ENCODE assay signal across 7 mouse cellular contexts in the genomic region with DNA sequence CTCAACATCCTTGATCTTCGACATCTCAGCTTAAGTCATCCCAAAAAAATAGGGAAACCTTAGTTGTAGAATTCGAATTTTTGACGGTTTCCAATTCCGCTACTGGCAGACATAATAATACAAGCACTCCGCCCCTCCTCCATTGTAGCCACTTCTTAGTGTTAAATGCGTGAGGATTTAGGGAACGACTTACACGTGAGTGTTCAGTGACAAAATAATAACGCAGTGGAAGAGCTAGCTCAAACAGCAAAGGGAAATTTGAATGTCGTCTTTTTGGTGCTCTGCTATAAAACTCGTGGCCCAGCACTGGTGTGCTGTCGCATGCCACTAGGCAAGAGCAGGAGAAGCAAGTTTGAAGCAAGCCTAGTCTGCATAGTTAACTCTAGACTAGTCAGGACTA. TPM values are rescaled to one million over a fixed set of nuclear protein-coding genes. Genes with fewer than 3 reads are reported as not detected.
DNase-seq lines count a peak whose midpoint lies in the region; ATAC-seq lines count a peak whose summit lies in the region.

No protein-coding gene starts in this region.

- H3K4me1 ChIP-seq in lung, embryonic 16.5 days (replicated peaks; ENCODE audit: control insufficient read depth, insufficient read depth, low read length): no peaks in the 10 kb centered on the region
- no peaks in the 10 kb centered on the region for H3K4me1 ChIP-seq in embryonic facial prominence, embryonic 11.5 days (ENCODE audit: control insufficient read depth, insufficient read depth, low read length)
- no peaks in the 10 kb centered on the region for H3K4me1 ChIP-seq in limb, embryonic 11.5 days (ENCODE audit: control insufficient read depth, insufficient read depth, low read length)

- no peak for DNase-seq in lung, postnatal 4 days
- peak; percentile 1 for DNase-seq in embryonic facial prominence, embryonic 11.5 days (ENCODE audit: low spot score)
- DNase-seq in limb, embryonic 11.5 days (ENCODE audit: low spot score): peak; percentile 24
- DNase-seq in retina, embryonic 14.5 days (ENCODE audit: low spot score): peak; percentile 23
- DNase-seq in c-Kit-positive CD71-positive TER-119-positive erythroid progenitor cells, embryonic 14.5 days (ENCODE audit: low spot score): no peak
- DNase-seq in left cerebral cortex, adult 11 months (ENCODE audit: low spot score): no peak

- H3K4me2 ChIP-seq in lung, embryonic 16.5 days (ENCODE audit: low read depth, low read length): peak overlapping the region; percentile 71
- H3K4me2 ChIP-seq in embryonic facial prominence, embryonic 11.5 days (ENCODE audit: low read depth, low read length): peak overlapping the region; percentile 16
- H3K4me2 ChIP-seq in limb, embryonic 11.5 days (ENCODE audit: low read depth, severe bottlenecking): peak overlapping the region; percentile 40

- 0 out of 2 replicates have a peak, but pooled peaks cover 3% of the 10 kb centered on the region for H3K27me3 ChIP-seq in lung, embryonic 16.5 days (ENCODE audit: control insufficient read depth, insufficient read depth, low read depth, low read length)
- H3K27me3 ChIP-seq in embryonic facial prominence, embryonic 11.5 days (ENCODE audit: control insufficient read depth, insufficient read depth, low read length): no peaks in the 10 kb centered on the region
- peaks cover 9% of the 10 kb centered on the region; the same call in 1 of the 2 replicates for H3K27me3 ChIP-seq in limb, embryonic 11.5 days (ENCODE audit: control insufficient read depth, insufficient read depth, low read length)

- H3K4me3 ChIP-seq in lung, embryonic 16.5 days (ENCODE audit: low read length): peak overlapping the region; percentile 62
- peak overlapping the region; percentile 55 for H3K4me3 ChIP-seq in embryonic facial prominence, embryonic 11.5 days (ENCODE audit: low read depth, low read length)
- H3K4me3 ChIP-seq in limb, embryonic 11.5 days (ENCODE audit: low read depth, low read length): peak overlapping the region; percentile 49

- H3K36me3 ChIP-seq in lung, embryonic 16.5 days (ENCODE audit: control insufficient read depth, insufficient read depth, low read length): no peaks in the 10 kb centered on the region
- H3K36me3 ChIP-seq in embryonic facial prominence, embryonic 11.5 days (replicated peaks; ENCODE audit: control insufficient read depth, insufficient read depth, low read depth, low read length): no peaks in the 10 kb centered on the region
- H3K36me3 ChIP-seq in limb, embryonic 11.5 days (ENCODE audit: control insufficient read depth, insufficient read depth, low read length): no peaks in the 10 kb centered on the region

- H3K9ac ChIP-seq in lung, embryonic 16.5 days (ENCODE audit: low read length): no peak overlapping the region; the same call in 1 of the 2 replicates
- peak overlapping the region; percentile 60; the same call in 1 of the 2 replicates for H3K9ac ChIP-seq in embryonic facial prominence, embryonic 11.5 days (replicated peaks; ENCODE audit: low read length)
- H3K9ac ChIP-seq in limb, embryonic 11.5 days (ENCODE audit: low read length): peak overlapping the region; percentile 58; the same call in 1 of the 2 replicates

- WGBS in lung, embryonic 16.5 days: 20% methylated on average over 12 of the region's 12 CpGs
- WGBS in embryonic facial prominence, embryonic 11.5 days: 17% methylated on average over 12 of the region's 12 CpGs
- 30% methylated on average over 12 of the region's 12 CpGs for WGBS in limb, embryonic 11.5 days

- no peak for ATAC-seq in lung, embryonic 16.5 days (ENCODE audit: low read depth)
- ATAC-seq in embryonic facial prominence, embryonic 11.5 days (replicated peaks; ENCODE audit: insufficient number of reproducible peaks, low FRiP score, low TSS enrichment, low read depth): no peak
- ATAC-seq in limb, embryonic 11.5 days (ENCODE audit: insufficient number of reproducible peaks, low FRiP score, low TSS enrichment, low read depth): no peak

- H3K27ac ChIP-seq in lung, embryonic 16.5 days (ENCODE audit: low read length): no peak overlapping the region
- no peak overlapping the region for H3K27ac ChIP-seq in embryonic facial prominence, embryonic 11.5 days (replicated peaks; ENCODE audit: low read depth, low read length)
- no peak overlapping the region for H3K27ac ChIP-seq in limb, embryonic 11.5 days (replicated peaks; ENCODE audit: low read depth, low read length)

- no peaks in the 10 kb centered on the region for H3K9me3 ChIP-seq in lung, embryonic 16.5 days (ENCODE audit: control insufficient read depth, low read length)
- no peaks in the 10 kb centered on the region for H3K9me3 ChIP-seq in embryonic facial prominence, embryonic 11.5 days (replicated peaks; ENCODE audit: control insufficient read depth, low read length)
- H3K9me3 ChIP-seq in limb, embryonic 11.5 days (ENCODE audit: control insufficient read depth, low read length): no peaks in the 10 kb centered on the region

RNA-seq across cellular contexts. Expression of a gene that starts 1.1 kb away (rescaled TPM):
- polyA plus RNA-seq in lung, embryonic 16.5 days (2015; fragmentation: Nextera tagmentation; extraction: Ambion mirVana): 33.4 and 35.0 TPM in 2 replicates
- polyA plus RNA-seq in embryonic facial prominence, embryonic 11.5 days (2014; fragmentation: Nextera tagmentation; extraction: Ambion mirVana): 84.2 and 88.4 TPM in 2 replicates
- polyA plus RNA-seq in limb, embryonic 11.5 days (2014; fragmentation: Nextera tagmentation; extraction: Ambion mirVana): 88.3 and 91.5 TPM in 2 replicates

Comparison
In these comparisons a context has a peak if more than half of its experiments do, and no peak if none do; other contexts are left out.
1. H3K4me2 ChIP-seq: peak in every context shown above with its lines; median percentile 71 in lung, embryonic 16.5 days; 40 in limb, embryonic 11.5 days; 16 in embryonic facial prominence, embryonic 11.5 days.
2. DNase-seq: peak in embryonic facial prominence, embryonic 11.5 days (single experiment), limb, embryonic 11.5 days (single experiment) and retina, embryonic 14.5 days (single experiment); none in lung, postnatal 4 days (0 of 2), c-Kit-positive CD71-positive TER-119-positive erythroid progenitor cells, embryonic 14.5 days (single experiment) and left cerebral cortex, adult 11 months (single experiment).
3. Peak in every context shown above with its lines, with median percentiles within 50 percentile points of each other: H3K4me3 ChIP-seq.